Mouse (Mus musculus): ENCODE measurements around the gene Gm3543.
"Not testable (repeated sequence)": the region's sequence is repeated elsewhere in the genome, so short reads cannot be mapped to it uniquely, and the experiment has no call there.

The Gm3543 gene

GRCm38 (mm10) chr14:41983225-41983624, at the start of gene Gm3543:
TSS of gene Gm3543 (minus strand) at chr14:41983325.
- DNase-seq (ENCODE audit: low read depth, low spot score), result not testable (repeated sequence)

DNA sequence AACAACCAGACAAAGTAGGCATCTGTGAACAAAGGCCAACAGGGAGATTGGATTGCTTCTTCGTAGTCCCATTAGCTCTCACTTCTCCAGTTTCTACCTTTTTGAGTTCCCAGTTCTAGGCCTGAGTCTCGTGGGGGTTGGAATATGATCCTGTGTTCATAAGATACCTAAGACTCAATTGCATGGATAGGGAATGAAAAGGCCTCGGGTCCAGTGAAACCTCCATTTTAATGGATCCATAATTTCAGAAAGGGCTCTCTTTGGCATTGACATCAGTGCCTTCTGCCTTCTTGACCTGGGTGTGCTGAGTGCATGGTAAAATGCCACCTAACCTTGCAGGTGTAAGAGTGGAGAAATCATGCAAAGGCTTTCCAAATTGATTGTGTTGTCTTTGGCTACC, 14.5 kb downstream of the Gm3543 start:
- DNase-seq (ENCODE audit: low read depth, low spot score), result not testable (repeated sequence)

DNA sequence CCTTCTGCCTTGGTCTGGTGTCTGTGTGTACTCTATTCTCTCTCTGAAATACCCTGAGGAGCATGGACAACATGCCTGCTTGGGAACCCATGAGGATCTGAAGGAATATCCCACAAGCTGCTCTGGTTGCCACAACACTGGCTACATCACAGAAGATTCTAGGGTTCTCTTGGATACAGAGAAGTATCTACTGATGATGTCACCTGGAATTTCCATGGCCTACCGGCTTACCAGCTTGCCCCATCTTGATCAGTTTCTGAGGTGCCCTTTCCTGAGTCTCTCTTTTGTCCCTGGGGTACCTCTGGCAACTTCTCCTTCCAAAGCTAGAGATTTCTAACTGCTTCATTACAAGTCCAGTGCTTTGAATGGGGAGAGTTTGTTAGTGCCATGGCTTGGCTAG, 15.3 kb downstream of the Gm3543 start, which contains the start of gene Gm6401:
Gm6401 (minus strand) TSS at position 101 of the 400 bp plus-strand sequence.
- DNase-seq (ENCODE audit: low read depth, low spot score), result not testable (repeated sequence)

DNA sequence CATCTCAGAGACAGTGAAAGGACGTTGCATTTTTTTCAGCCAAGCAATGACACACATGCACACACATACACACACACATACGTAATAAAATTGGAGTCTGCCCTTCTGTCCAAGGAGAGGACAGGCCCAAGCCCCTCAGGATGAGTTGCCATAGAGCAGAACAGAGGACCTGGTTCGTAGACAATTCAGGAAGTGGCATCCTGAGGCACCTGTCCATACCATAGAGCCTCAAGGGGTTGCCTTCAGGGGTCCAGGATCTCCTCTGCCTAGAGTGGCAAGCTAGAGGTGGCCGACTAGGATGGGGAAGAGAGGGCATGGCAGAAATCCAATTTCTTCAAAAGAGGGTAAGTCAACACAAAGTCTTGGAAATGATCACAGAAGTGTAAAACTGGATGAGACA, 19.0 kb downstream of the Gm3543 start:
- DNase-seq (ENCODE audit: low read depth, low spot score), result not testable (repeated sequence)

DNA sequence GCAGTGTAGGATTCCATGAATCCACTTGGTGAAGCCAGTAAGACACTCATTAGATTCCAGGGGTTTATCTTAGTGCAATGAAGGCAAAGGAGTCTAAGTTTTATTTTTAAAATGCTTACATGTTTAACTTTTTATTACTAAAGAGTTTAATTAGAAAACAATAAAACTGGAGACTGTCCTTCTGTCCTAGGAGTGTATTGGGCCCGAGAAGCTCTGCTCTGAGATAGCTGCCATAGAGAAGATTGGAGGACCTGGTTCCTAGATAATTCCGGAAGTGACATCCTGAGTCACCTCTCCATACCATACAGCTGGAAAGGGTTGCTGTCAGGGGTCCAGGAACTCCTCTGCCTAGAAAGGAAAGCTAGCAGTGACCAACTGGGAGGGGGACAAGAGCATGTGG, 39.4 kb downstream of the Gm3543 start, which contains the start of gene 1700024B05Rik:
1700024B05Rik (plus strand) TSS at position 301 of the 400 bp plus-strand sequence.
- not testable (repeated sequence) for DNase-seq (ENCODE audit: low read depth, low spot score)

Measured in telencephalon, adult 2 months (tissue).